Mouse (Mus musculus) small intestine, adult 2 months (tissue): Measurements from ENCODE around the gene Cel.

ENCODE experiments used
- CTCF ChIP-seq: fragments of 200-500 bp; IDR thresholded peaks from 2 replicates; pipeline ENCODE4 v1.5.1; 2012; ENCODE audit warnings: low read depth, mild to moderate bottlenecking, control low read depth, inconsistent platforms, low read length, moderate library complexity, mixed read lengths; ENCODE audit not compliant: insufficient replicate concordance, insufficient read length; ENCODE audit errors: extremely low read depth
- POLR2A ChIP-seq: fragments of 200-500 bp; IDR thresholded peaks from 2 replicates; pipeline ENCODE4 v1.6.1; 2012; ENCODE audit warnings: low read depth, mild to moderate bottlenecking, control low read depth, inconsistent platforms, low read length, moderate library complexity

- TF ChIP-seq POLR2A (no peak), CTCF (no peak)
These were observed 41.5 kb downstream of the Cel start for GRCm38 (mm10) chr2:28521571-28522151.
